Mouse (Mus musculus): ENCODE measurements around the gene Gm17689. TPM values are rescaled to one million over a fixed set of nuclear protein-coding genes. Genes with fewer than 3 reads are reported as not detected.

Gm17689 gene
- not detected in 2 replicates for polyA plus RNA-seq (2014; fragmentation: Nextera tagmentation; extraction: Ambion mirVana)

DNA sequence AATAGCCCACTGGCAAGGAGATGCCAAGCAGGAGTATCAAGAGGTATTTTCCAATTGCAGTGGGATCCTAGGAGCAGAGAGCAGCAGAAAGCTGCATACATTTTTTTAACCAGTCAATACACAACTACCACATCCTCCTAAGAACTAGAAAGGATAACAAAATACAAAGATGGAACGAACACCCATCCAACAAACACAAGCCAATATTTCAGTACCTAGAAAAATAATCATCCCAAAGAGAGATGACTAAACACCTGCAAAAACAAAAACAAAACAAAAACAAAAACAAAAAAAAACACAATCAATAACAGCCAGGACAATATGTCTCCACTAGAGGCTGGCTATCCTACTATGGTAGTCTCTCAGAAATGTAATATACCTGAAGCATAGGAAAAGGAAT is at the start of gene Gm17689:
Gene Gm17689 (minus strand): TSS at position 101 of the 400 bp plus-strand sequence.
- no peak within 1 kb of the TSS for H3K9ac ChIP-seq (ENCODE audit: low read length)
- H3K4me2 ChIP-seq: no peak within 1 kb of the TSS
- no peaks in the 10 kb centered on the region for H3K27me3 ChIP-seq (ENCODE audit: control insufficient read depth, insufficient read depth, low read length)
- H3K4me1 ChIP-seq (ENCODE audit: control insufficient read depth, insufficient read depth, low read length): no peaks in the 10 kb centered on the region
- H3K36me3 ChIP-seq (ENCODE audit: control insufficient read depth, insufficient read depth, low read length): no peaks in the 10 kb centered on the region
- DNase-seq (ENCODE audit: low spot score, missing footprints) (no peak), ATAC-seq (ENCODE audit: low FRiP score) (no peak)
- no peaks in the 10 kb centered on the region; the same call in 1 of the 2 replicates for H3K9me3 ChIP-seq (ENCODE audit: control insufficient read depth, low read length)
- WGBS: 75% methylated on average over 1 of the region's 1 CpGs
- no peak within 1 kb of the TSS for H3K4me3 ChIP-seq (ENCODE audit: low read depth, low read length)
- no peak within 1 kb of the TSS for H3K27ac ChIP-seq (ENCODE audit: low read depth, low read length)

DNA sequence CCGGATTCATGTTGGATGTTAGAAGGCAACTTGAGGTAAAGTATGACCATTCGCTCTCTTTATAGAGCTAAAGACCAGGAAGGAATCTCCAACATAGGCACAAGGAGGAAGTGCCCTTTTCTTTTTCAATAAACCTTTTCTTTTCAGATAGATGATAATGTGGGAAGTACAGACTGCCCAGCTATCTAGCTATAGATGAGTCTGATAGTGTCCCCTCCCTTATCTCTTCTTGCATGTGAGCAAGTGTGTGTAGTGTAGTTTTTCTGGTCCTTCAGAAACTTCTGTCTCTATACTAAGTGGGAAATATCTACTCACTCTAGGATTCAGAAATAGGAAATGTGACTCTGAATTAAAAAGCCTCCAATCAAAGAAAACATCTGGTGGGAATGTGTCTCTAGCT is 40.6 kb downstream of the Gm17689 start, which contains the start of gene Gm5615:
Gene Gm5615 (minus strand): TSS at position 101 of the 400 bp plus-strand sequence.
- no peak for ATAC-seq (ENCODE audit: low FRiP score)
- Histone ChIP-seq H3K9me3 (ENCODE audit: control insufficient read depth, low read length) (no peaks in the 10 kb centered on the region; the same call in 1 of the 2 replicates), H3K9ac (ENCODE audit: low read length) (no peak within 1 kb of the TSS), H3K4me1 (ENCODE audit: control insufficient read depth, insufficient read depth, low read length) (no peaks in the 10 kb centered on the region), H3K4me2 (no peak within 1 kb of the TSS), H3K4me3 (ENCODE audit: low read depth, low read length) (no peak within 1 kb of the TSS), H3K27ac (ENCODE audit: low read depth, low read length) (no peak within 1 kb of the TSS), H3K36me3 (ENCODE audit: control insufficient read depth, insufficient read depth, low read length) (no peaks in the 10 kb centered on the region), H3K27me3 (ENCODE audit: control insufficient read depth, insufficient read depth, low read length) (no peaks in the 10 kb centered on the region)
- DNase-seq (ENCODE audit: low spot score, missing footprints): no peak
- 93% methylated on average over 2 of the region's 2 CpGs for WGBS

Other genes with a start within 250 kb of the Gm17689 start
- gene Gm7257, start 150.8 kb downstream of the Gm17689 start, polyA plus RNA-seq (2014; fragmentation: Nextera tagmentation; extraction: Ambion mirVana): not detected in 2 replicates
- not detected in 2 replicates for gene Gm9513, start 107.0 kb downstream of the Gm17689 start, polyA plus RNA-seq (2014; fragmentation: Nextera tagmentation; extraction: Ambion mirVana)
- gene Gm5615, start 40.7 kb downstream of the Gm17689 start, polyA plus RNA-seq (2014; fragmentation: Nextera tagmentation; extraction: Ambion mirVana): not detected in 2 replicates
- gene A630095E13Rik, start 60.7 kb upstream of the Gm17689 start, polyA plus RNA-seq (2014; fragmentation: Nextera tagmentation; extraction: Ambion mirVana): not detected in 2 replicates
- not detected in 2 replicates for gene Acrv1, start 110.6 kb upstream of the Gm17689 start, polyA plus RNA-seq (2014; fragmentation: Nextera tagmentation; extraction: Ambion mirVana)
- gene Chek1, start 144.4 kb upstream of the Gm17689 start, polyA plus RNA-seq (2014; fragmentation: Nextera tagmentation; extraction: Ambion mirVana): 62.8 and 64.2 TPM in 2 replicates
- 155 and 175 TPM in 2 replicates for gene Stt3a, start 185.0 kb upstream of the Gm17689 start, polyA plus RNA-seq (2014; fragmentation: Nextera tagmentation; extraction: Ambion mirVana)
- 70.3 TPM in 2 replicates for gene Ei24, start 214.8 kb upstream of the Gm17689 start, polyA plus RNA-seq (2014; fragmentation: Nextera tagmentation; extraction: Ambion mirVana)
- 385 and 411 TPM in 2 replicates for gene Fez1, start 239.2 kb upstream of the Gm17689 start, polyA plus RNA-seq (2014; fragmentation: Nextera tagmentation; extraction: Ambion mirVana)

Data from midbrain, embryonic 11.5 days (tissue).